Mouse (Mus musculus): Measurements from ENCODE around the gene Bbs12. TPM values are rescaled to one million over a fixed set of nuclear protein-coding genes. Genes with fewer than 3 reads are reported as not detected.

Bbs12 gene
- polyA plus RNA-seq (2011; ENCODE audit: insufficient read depth, insufficient read length, low replicate concordance, missing spikeins), result 2.9 and 3.4 TPM in 2 replicates

GRCm38 (mm10) chr3:37312370-37312941 lies at the start of gene Bbs12, which contains the start of gene Cetn4:
TSS of gene Bbs12 (plus strand) at chr3:37312554.
TSS of gene Cetn4 (minus strand) at chr3:37312708.
- H3K4me1 ChIP-seq (ENCODE audit: control insufficient read depth, insufficient read depth, low read length), result no peaks in the 10 kb centered on the region; the same call in 1 of the 2 replicates
- peak within 1 kb of the TSS; percentile 88 for H3K4me3 ChIP-seq (replicated peaks; ENCODE audit: control insufficient read depth, low read depth, low read length)
- under 1% methylated on average over 54 of the region's 54 CpGs for WGBS
- no peak within 1 kb of the TSS for H3K27ac ChIP-seq (ENCODE audit: control insufficient read depth, insufficient read depth, low read depth, low read length, poor library complexity)
- TF ChIP-seq POLR2A (IDR thresholded peaks at IDR 0.05; ENCODE audit: borderline replicate concordance, control insufficient read depth, low read depth, low read length) (no peak), CTCF (IDR thresholded peaks at IDR 0.05; ENCODE audit: control insufficient read depth, insufficient read depth, low read length) (no peak)

- Histone ChIP-seq H3K4me3 (replicated peaks; ENCODE audit: control insufficient read depth, low read depth, low read length) (no peak overlapping the region), H3K4me1 (ENCODE audit: control insufficient read depth, insufficient read depth, low read length) (no peaks in the 10 kb centered on the region), H3K27ac (ENCODE audit: control insufficient read depth, insufficient read depth, low read depth, low read length, poor library complexity) (no peak overlapping the region)
- 84% methylated on average over 11 of the region's 11 CpGs for WGBS
- TF ChIP-seq POLR2A (IDR thresholded peaks at IDR 0.05; ENCODE audit: borderline replicate concordance, control insufficient read depth, low read depth, low read length) (no peak), CTCF (IDR thresholded peaks at IDR 0.05; ENCODE audit: control insufficient read depth, insufficient read depth, low read length) (no peak)
Observed at GRCm38 (mm10) chr3:37268338-37268737, 44.0 kb upstream of the Bbs12 start.

GRCm38 (mm10) chr3:37269926-37270325 lies 42.4 kb upstream of the Bbs12 start:
- Histone ChIP-seq H3K4me3 (replicated peaks; ENCODE audit: control insufficient read depth, low read depth, low read length) (no peak overlapping the region), H3K4me1 (ENCODE audit: control insufficient read depth, insufficient read depth, low read length) (no peaks in the 10 kb centered on the region; the same call in 1 of the 2 replicates), H3K27ac (ENCODE audit: control insufficient read depth, insufficient read depth, low read depth, low read length, poor library complexity) (no peak overlapping the region)
- TF ChIP-seq POLR2A (IDR thresholded peaks at IDR 0.05; ENCODE audit: borderline replicate concordance, control insufficient read depth, low read depth, low read length) (no peak), CTCF (IDR thresholded peaks at IDR 0.05; ENCODE audit: control insufficient read depth, insufficient read depth, low read length) (no peak)
- WGBS, result 69% methylated on average over 4 of the region's 4 CpGs

GRCm38 (mm10) chr3:37271209-37271608 lies 41.1 kb upstream of the Bbs12 start:
- H3K27ac ChIP-seq (ENCODE audit: control insufficient read depth, insufficient read depth, low read depth, low read length, poor library complexity), result no peak overlapping the region
- no peak for TF ChIP-seq POLR2A (IDR thresholded peaks at IDR 0.05; ENCODE audit: borderline replicate concordance, control insufficient read depth, low read depth, low read length)
- TF ChIP-seq CTCF (IDR thresholded peaks at IDR 0.05; ENCODE audit: control insufficient read depth, insufficient read depth, low read length), result peak; percentile 82
- WGBS, result 0% methylated on average over 1 of the region's 1 CpGs
- H3K4me3 ChIP-seq (replicated peaks; ENCODE audit: control insufficient read depth, low read depth, low read length), result no peak overlapping the region
- no peaks in the 10 kb centered on the region; the same call in 1 of the 2 replicates for H3K4me1 ChIP-seq (ENCODE audit: control insufficient read depth, insufficient read depth, low read length)

- TF ChIP-seq CTCF (IDR thresholded peaks at IDR 0.05; ENCODE audit: control insufficient read depth, insufficient read depth, low read length) (no peak), POLR2A (IDR thresholded peaks at IDR 0.05; ENCODE audit: borderline replicate concordance, control insufficient read depth, low read depth, low read length) (no peak)
- Histone ChIP-seq H3K4me1 (ENCODE audit: control insufficient read depth, insufficient read depth, low read length) (no peaks in the 10 kb centered on the region; the same call in 1 of the 2 replicates), H3K4me3 (replicated peaks; ENCODE audit: control insufficient read depth, low read depth, low read length) (no peak overlapping the region), H3K27ac (ENCODE audit: control insufficient read depth, insufficient read depth, low read depth, low read length, poor library complexity) (no peak overlapping the region)
- 27% methylated on average over 7 of the region's 7 CpGs for WGBS
Observed at GRCm38 (mm10) chr3:37273092-37273491, 39.3 kb upstream of the Bbs12 start.

- 59% methylated on average over 6 of the region's 6 CpGs for WGBS
- TF ChIP-seq CTCF (IDR thresholded peaks at IDR 0.05; ENCODE audit: control insufficient read depth, insufficient read depth, low read length), result no peak
- TF ChIP-seq POLR2A (IDR thresholded peaks at IDR 0.05; ENCODE audit: borderline replicate concordance, control insufficient read depth, low read depth, low read length), result no peak
Observed at GRCm38 (mm10) chr3:37274661-37275060, 37.7 kb upstream of the Bbs12 start.

GRCm38 (mm10) chr3:37280221-37280620 lies 32.1 kb upstream of the Bbs12 start:
- Histone ChIP-seq H3K27ac (ENCODE audit: control insufficient read depth, insufficient read depth, low read depth, low read length, poor library complexity) (no peak overlapping the region), H3K4me1 (ENCODE audit: control insufficient read depth, insufficient read depth, low read length) (no peaks in the 10 kb centered on the region; the same call in 1 of the 2 replicates), H3K4me3 (replicated peaks; ENCODE audit: control insufficient read depth, low read depth, low read length) (no peak overlapping the region)
- 88% methylated on average over 1 of the region's 1 CpGs for WGBS
- TF ChIP-seq CTCF (IDR thresholded peaks at IDR 0.05; ENCODE audit: control insufficient read depth, insufficient read depth, low read length), result no peak
- TF ChIP-seq POLR2A (IDR thresholded peaks at IDR 0.05; ENCODE audit: borderline replicate concordance, control insufficient read depth, low read depth, low read length), result no peak

More at GRCm38 (mm10) chr3:37274661-37275060, 37.7 kb upstream of the Bbs12 start:
- Histone ChIP-seq H3K27ac (ENCODE audit: control insufficient read depth, insufficient read depth, low read depth, low read length, poor library complexity) (no peak overlapping the region), H3K4me3 (replicated peaks; ENCODE audit: control insufficient read depth, low read depth, low read length) (no peak overlapping the region), H3K4me1 (ENCODE audit: control insufficient read depth, insufficient read depth, low read length) (no peaks in the 10 kb centered on the region; the same call in 1 of the 2 replicates)

- H3K4me1 ChIP-seq (ENCODE audit: control insufficient read depth, insufficient read depth, low read length), result no peaks in the 10 kb centered on the region; the same call in 1 of the 2 replicates
- no peak for TF ChIP-seq CTCF (IDR thresholded peaks at IDR 0.05; ENCODE audit: control insufficient read depth, insufficient read depth, low read length)
- no peak for TF ChIP-seq POLR2A (IDR thresholded peaks at IDR 0.05; ENCODE audit: borderline replicate concordance, control insufficient read depth, low read depth, low read length)
- peak overlapping the region; percentile 48 for H3K4me3 ChIP-seq (replicated peaks; ENCODE audit: control insufficient read depth, low read depth, low read length)
- 2% methylated on average over 8 of the region's 8 CpGs for WGBS
- H3K27ac ChIP-seq (ENCODE audit: control insufficient read depth, insufficient read depth, low read depth, low read length, poor library complexity), result no peak overlapping the region
Observed at GRCm38 (mm10) chr3:37280871-37281270, 31.5 kb upstream of the Bbs12 start.

Data from bone marrow, adult 2 months (tissue).